Mouse (Mus musculus): ENCODE results near the gene Ccnl1. TPM values are rescaled to one million over a fixed set of nuclear protein-coding genes. Genes with fewer than 3 reads are reported as not detected.

Gene Ccnl1
- polyA plus RNA-seq, 1 experiment from 2014 or later: 61.2 TPM

- no peaks in the 10 kb centered on the region for H3K27me3 ChIP-seq (replicated peaks)
- H3K4me2 ChIP-seq: peak overlapping the region; percentile 58
- H3K9ac ChIP-seq: 0 out of 2 replicates have a peak overlapping the region, but pooled peaks have one; percentile 61
- peaks cover 56% of the 10 kb centered on the region for H3K4me1 ChIP-seq
- ATAC-seq (ENCODE audit: extremely low read depth, insufficient number of reproducible peaks, low FRiP score, low TSS enrichment): no peak
- peak overlapping the region; percentile 28 for H3K4me3 ChIP-seq
- H3K9me3 ChIP-seq: no peaks in the 10 kb centered on the region
- H3K27ac ChIP-seq (replicated peaks): no peak overlapping the region
- WGBS: 64% methylated on average over 8 of the region's 8 CpGs
- peaks cover 63% of the 10 kb centered on the region for H3K36me3 ChIP-seq
These were observed 3.3 kb downstream of the Ccnl1 start for GRCm38 (mm10) chr3:65954499-65955391.

DNA sequence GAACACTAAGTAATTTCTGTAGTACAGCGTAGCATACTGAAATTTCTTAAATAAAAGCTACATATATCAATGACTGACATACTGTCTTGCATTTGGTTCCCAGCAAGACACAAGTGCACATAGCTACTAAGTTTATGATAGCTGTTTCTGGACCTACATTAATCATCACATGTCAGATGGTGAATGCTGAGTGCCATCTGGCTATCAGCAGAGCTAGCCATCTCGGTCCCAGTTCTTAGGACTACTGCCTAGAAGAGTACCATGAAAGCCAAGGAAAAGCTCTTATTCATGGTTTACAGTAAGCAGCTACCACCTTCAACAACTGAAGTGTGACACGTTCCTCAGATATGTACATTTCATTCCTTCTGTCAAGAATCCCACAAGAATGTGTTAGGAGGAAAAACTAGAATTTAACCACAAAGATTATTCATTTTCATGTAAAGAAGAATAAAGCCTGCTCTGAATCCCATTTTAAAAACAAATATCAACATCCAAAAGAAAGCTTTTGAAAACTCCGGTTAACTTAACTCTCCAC lies 7.2 kb downstream of the Ccnl1 start:
- no peak overlapping the region for H3K4me2 ChIP-seq
- H3K4me1 ChIP-seq: peaks cover 35% of the 10 kb centered on the region
- H3K9me3 ChIP-seq: no peaks in the 10 kb centered on the region
- H3K27me3 ChIP-seq (replicated peaks): no peaks in the 10 kb centered on the region
- no peak overlapping the region for H3K27ac ChIP-seq (replicated peaks)
- peaks cover 86% of the 10 kb centered on the region for H3K36me3 ChIP-seq
- WGBS: 76% methylated on average over 4 of the region's 4 CpGs
- H3K9ac ChIP-seq: no peak overlapping the region
- ATAC-seq (ENCODE audit: extremely low read depth, insufficient number of reproducible peaks, low FRiP score, low TSS enrichment): no peak
- no peak overlapping the region for H3K4me3 ChIP-seq

- H3K4me1 ChIP-seq: peaks cover 32% of the 10 kb centered on the region
- H3K4me2 ChIP-seq: no peak overlapping the region
- H3K9me3 ChIP-seq: no peaks in the 10 kb centered on the region
- H3K4me3 ChIP-seq: no peak overlapping the region
- peaks cover 89% of the 10 kb centered on the region for H3K36me3 ChIP-seq
- H3K9ac ChIP-seq: no peak overlapping the region
- 91% methylated on average over 2 of the region's 2 CpGs for WGBS
- ATAC-seq (ENCODE audit: extremely low read depth, insufficient number of reproducible peaks, low FRiP score, low TSS enrichment): no peak
- no peak overlapping the region for H3K27ac ChIP-seq (replicated peaks)
- no peaks in the 10 kb centered on the region for H3K27me3 ChIP-seq (replicated peaks)
These were observed 7.7 kb downstream of the Ccnl1 start for GRCm38 (mm10) chr3:65950304-65950703.

GRCm38 (mm10) chr3:65945277-65945932 lies 12.6 kb downstream of the Ccnl1 start:
- Histone ChIP-seq H3K4me2 (no peak overlapping the region), H3K4me1 (peaks cover 4% of the 10 kb centered on the region; the same call in 1 of the 2 replicates), H3K36me3 (peaks cover 72% of the 10 kb centered on the region), H3K4me3 (no peak overlapping the region), H3K27ac (replicated peaks) (no peak overlapping the region), H3K9ac (no peak overlapping the region), H3K9me3 (no peaks in the 10 kb centered on the region), H3K27me3 (replicated peaks) (no peaks in the 10 kb centered on the region)
- ATAC-seq (ENCODE audit: extremely low read depth, insufficient number of reproducible peaks, low FRiP score, low TSS enrichment): no peak
- 90% methylated on average over 2 of the region's 2 CpGs for WGBS

DNA sequence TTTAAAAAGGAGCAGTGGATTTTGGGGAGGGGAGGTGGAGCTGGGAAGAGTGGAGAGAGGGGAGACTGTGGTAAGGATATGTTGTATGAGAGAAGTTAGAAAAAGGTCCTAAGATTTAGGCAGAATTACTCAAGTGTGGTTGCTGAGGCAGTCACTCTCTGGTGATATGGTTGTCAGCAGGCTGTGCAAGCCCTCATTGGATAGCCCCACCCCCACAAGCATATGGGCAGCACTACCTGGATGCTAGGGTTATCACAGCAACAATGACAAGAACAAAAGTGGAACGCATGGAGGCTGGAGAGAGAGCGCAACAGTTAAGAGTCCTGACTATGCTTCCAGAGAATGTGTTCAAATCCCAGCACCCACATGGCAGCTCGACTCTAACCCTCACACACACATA lies 13.3 kb downstream of the Ccnl1 start:
- H3K9ac ChIP-seq: no peak overlapping the region
- no peaks in the 10 kb centered on the region for H3K9me3 ChIP-seq
- 73% methylated on average over 3 of the region's 3 CpGs for WGBS
- no peak overlapping the region for H3K4me2 ChIP-seq
- no peak overlapping the region for H3K27ac ChIP-seq (replicated peaks)
- ATAC-seq (ENCODE audit: extremely low read depth, insufficient number of reproducible peaks, low FRiP score, low TSS enrichment): no peak
- peaks cover 4% of the 10 kb centered on the region; the same call in 1 of the 2 replicates for H3K4me1 ChIP-seq
- peaks cover 65% of the 10 kb centered on the region for H3K36me3 ChIP-seq
- no peak overlapping the region for H3K4me3 ChIP-seq
- no peaks in the 10 kb centered on the region for H3K27me3 ChIP-seq (replicated peaks)

DNA sequence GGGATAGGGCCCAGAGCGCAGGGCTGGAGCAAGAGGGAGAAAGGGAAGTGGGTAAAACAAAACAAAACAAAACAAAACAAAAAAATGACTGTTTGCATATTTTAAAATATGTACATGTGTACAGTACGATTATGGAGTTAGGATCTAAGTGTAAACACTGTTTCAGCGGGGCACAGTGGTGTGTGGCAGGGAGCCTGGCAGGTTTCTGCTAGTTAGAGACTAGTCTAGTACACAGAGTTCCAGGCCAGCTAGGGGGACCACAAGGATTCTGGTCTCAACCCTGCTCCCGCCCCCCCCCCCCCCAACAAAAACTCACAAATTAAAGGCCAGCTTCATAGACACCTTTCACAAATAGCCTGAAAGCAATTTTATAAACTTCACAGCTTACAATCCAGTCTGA lies 14.6 kb downstream of the Ccnl1 start:
- H3K4me3 ChIP-seq: no peak overlapping the region
- H3K27ac ChIP-seq (replicated peaks): no peak overlapping the region
- WGBS: 85% methylated on average over 4 of the region's 4 CpGs
- H3K4me2 ChIP-seq: no peak overlapping the region
- H3K27me3 ChIP-seq (replicated peaks): no peaks in the 10 kb centered on the region
- H3K9ac ChIP-seq: no peak overlapping the region
- no peak for ATAC-seq (ENCODE audit: extremely low read depth, insufficient number of reproducible peaks, low FRiP score, low TSS enrichment)
- peaks cover 4% of the 10 kb centered on the region; the same call in 1 of the 2 replicates for H3K4me1 ChIP-seq
- H3K9me3 ChIP-seq: no peaks in the 10 kb centered on the region
- H3K36me3 ChIP-seq: peaks cover 54% of the 10 kb centered on the region

DNA sequence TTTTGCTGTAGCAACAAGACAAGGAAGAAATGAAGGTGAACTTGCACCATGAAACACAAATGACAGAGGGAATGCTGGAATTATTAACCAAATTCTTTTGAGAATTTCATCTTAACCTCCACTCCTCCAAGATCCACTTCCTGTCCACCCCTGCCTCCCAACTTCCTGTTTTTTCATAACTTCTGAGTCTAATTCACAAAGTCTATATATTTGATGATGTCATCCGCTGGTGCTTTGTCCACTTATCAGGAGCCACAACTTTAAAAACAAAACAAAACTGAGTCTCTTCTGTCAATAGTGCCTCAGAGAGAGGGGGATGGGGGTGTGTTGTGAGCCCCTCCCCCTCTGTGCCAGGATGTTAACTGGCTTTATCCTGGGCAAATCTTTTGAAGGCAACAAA lies 17.0 kb downstream of the Ccnl1 start:
- Histone ChIP-seq H3K9me3 (no peaks in the 10 kb centered on the region), H3K4me2 (no peak overlapping the region), H3K36me3 (peaks cover 32% of the 10 kb centered on the region), H3K4me1 (peaks cover 4% of the 10 kb centered on the region; the same call in 1 of the 2 replicates), H3K9ac (no peak overlapping the region), H3K27ac (replicated peaks) (no peak overlapping the region), H3K4me3 (no peak overlapping the region), H3K27me3 (replicated peaks) (no peaks in the 10 kb centered on the region)
- WGBS: 63% methylated on average over 1 of the region's 1 CpGs
- ATAC-seq (ENCODE audit: extremely low read depth, insufficient number of reproducible peaks, low FRiP score, low TSS enrichment): no peak

- no peak overlapping the region for H3K4me3 ChIP-seq
- no peak overlapping the region for H3K4me2 ChIP-seq
- no peak overlapping the region for H3K27ac ChIP-seq (replicated peaks)
- peaks cover 4% of the 10 kb centered on the region; the same call in 1 of the 2 replicates for H3K4me1 ChIP-seq
- no peak for ATAC-seq (ENCODE audit: extremely low read depth, insufficient number of reproducible peaks, low FRiP score, low TSS enrichment)
- H3K9ac ChIP-seq: no peak overlapping the region
- 26% methylated on average over 3 of the region's 3 CpGs for whole genome bisulfite sequencing
- H3K9me3 ChIP-seq: no peaks in the 10 kb centered on the region
- H3K27me3 ChIP-seq (replicated peaks): no peaks in the 10 kb centered on the region
- 0 out of 2 replicates have a peak, but pooled peaks cover 6% of the 10 kb centered on the region for H3K36me3 ChIP-seq
These were observed 19.8 kb downstream of the Ccnl1 start for GRCm38 (mm10) chr3:65938211-65938610.

GRCm38 (mm10) chr3:65936384-65936783 lies 21.7 kb downstream of the Ccnl1 start:
- 65% methylated on average over 12 of the region's 12 CpGs for WGBS
- no peak overlapping the region for H3K27ac ChIP-seq (replicated peaks)
- H3K9me3 ChIP-seq: no peaks in the 10 kb centered on the region
- no peaks in the 10 kb centered on the region for H3K36me3 ChIP-seq
- no peak overlapping the region for H3K4me2 ChIP-seq
- no peak for ATAC-seq (ENCODE audit: extremely low read depth, insufficient number of reproducible peaks, low FRiP score, low TSS enrichment)
- H3K4me1 ChIP-seq: peaks cover 3% of the 10 kb centered on the region; the same call in 1 of the 2 replicates
- no peak overlapping the region for H3K4me3 ChIP-seq
- no peaks in the 10 kb centered on the region for H3K27me3 ChIP-seq (replicated peaks)
- H3K9ac ChIP-seq: no peak overlapping the region

- H3K4me2 ChIP-seq: no peak overlapping the region
- ATAC-seq (ENCODE audit: extremely low read depth, insufficient number of reproducible peaks, low FRiP score, low TSS enrichment): no peak
- 74% methylated on average over 4 of the region's 4 CpGs for WGBS
- H3K27ac ChIP-seq (replicated peaks): no peak overlapping the region
- H3K9me3 ChIP-seq: no peaks in the 10 kb centered on the region
- H3K27me3 ChIP-seq (replicated peaks): no peaks in the 10 kb centered on the region
- H3K36me3 ChIP-seq: no peaks in the 10 kb centered on the region
- no peak overlapping the region for H3K4me3 ChIP-seq
- no peak overlapping the region for H3K9ac ChIP-seq
- H3K4me1 ChIP-seq: no peaks in the 10 kb centered on the region; the same call in 1 of the 2 replicates
These were observed 22.9 kb downstream of the Ccnl1 start for GRCm38 (mm10) chr3:65935153-65935552.

DNA sequence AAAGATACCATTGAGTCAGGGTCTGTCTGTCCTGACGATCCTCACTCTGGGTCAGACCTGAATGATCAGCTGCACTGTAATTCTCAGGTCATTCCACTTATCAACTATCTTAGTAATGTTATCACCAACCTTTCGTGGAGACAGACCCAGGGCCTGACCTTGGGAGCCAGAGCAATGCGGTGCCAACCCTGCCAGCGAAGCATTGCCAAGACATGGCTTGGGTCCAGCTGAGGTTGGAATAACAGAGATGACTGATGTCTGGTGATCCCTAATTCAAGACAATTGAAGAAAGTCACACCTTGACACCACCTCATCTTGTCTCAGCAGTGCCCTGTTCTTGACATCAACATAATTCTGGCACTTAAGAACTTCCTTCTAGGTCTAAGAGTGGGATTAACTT lies 24.3 kb downstream of the Ccnl1 start:
- 54% methylated on average over 4 of the region's 4 CpGs for WGBS
- Histone ChIP-seq H3K27ac (replicated peaks) (no peak overlapping the region), H3K27me3 (replicated peaks) (no peaks in the 10 kb centered on the region), H3K4me2 (no peak overlapping the region), H3K4me1 (peaks cover 13% of the 10 kb centered on the region), H3K9me3 (no peaks in the 10 kb centered on the region), H3K9ac (no peak overlapping the region), H3K36me3 (no peaks in the 10 kb centered on the region), H3K4me3 (no peak overlapping the region)
- no peak for ATAC-seq (ENCODE audit: extremely low read depth, insufficient number of reproducible peaks, low FRiP score, low TSS enrichment)

Measured in heart, embryonic 13.5 days (tissue).